Mouse (Mus musculus) kidney, embryonic 14.5 days (tissue): ENCODE results near the gene Siae. TPM values are rescaled to one million over a fixed set of nuclear protein-coding genes. Genes with fewer than 3 reads are reported as not detected.

Source experiments
- ATAC-seq: fragments of 200-750 bp; cut with Nextera tagmentation; 2 replicates; pipeline ENCODE4 v1.8.0; 2017; ENCODE audit warnings: moderate number of reproducible peaks, mild to moderate bottlenecking, moderate TSS enrichment, moderate library complexity; ENCODE audit not compliant: low FRiP score, low TSS enrichment
- H3K27ac ChIP-seq: fragments of 300-500 bp; sonication (generic); 2 replicates; pipeline ENCODE4 v1.5.1; 2014; ENCODE audit warnings: low read depth, mild to moderate bottlenecking, low read length, moderate library complexity, mixed read lengths
- H3K27me3 ChIP-seq: fragments of 300-500 bp; sonication (generic); 2 replicates; pipeline ENCODE4 v1.6.1; 2014; ENCODE audit warnings: mild to moderate bottlenecking, low read length; ENCODE audit not compliant: control insufficient read depth, insufficient read depth
- H3K36me3 ChIP-seq: fragments of 300-500 bp; sonication (generic); 2 replicates; pipeline ENCODE4 v1.6.1; 2014; ENCODE audit warnings: low read length, mixed read lengths; ENCODE audit not compliant: control insufficient read depth, insufficient read depth
- H3K4me1 ChIP-seq: fragments of 300-500 bp; sonication (generic); 2 replicates; pipeline ENCODE4 v1.6.1; 2014; ENCODE audit warnings: low read length, mixed read lengths; ENCODE audit not compliant: control insufficient read depth, insufficient read depth
- H3K4me2 ChIP-seq: fragments of 300-500 bp; sonication (generic); replicated peaks from 2 replicates; pipeline ENCODE4 v1.6.1; 2014; ENCODE audit warnings: low read depth, mild to moderate bottlenecking, low read length
- H3K4me3 ChIP-seq: fragments of 300-500 bp; sonication (generic); 2 replicates; pipeline ENCODE4 v1.5.1; 2014; ENCODE audit warnings: mild to moderate bottlenecking, low read length
- H3K9ac ChIP-seq: fragments of 300-500 bp; sonication (generic); 2 replicates; pipeline ENCODE4 v1.6.1; 2014; ENCODE audit warnings: low read depth, mild to moderate bottlenecking, low read length, moderate library complexity
- H3K9me3 ChIP-seq: fragments of 300-500 bp; sonication (generic); 2 replicates; pipeline ENCODE4 v1.6.1; 2016; ENCODE audit warnings: low read length; ENCODE audit not compliant: control insufficient read depth
- WGBS: fragments of 180-500 bp; shearing (Covaris S2); extraction: QIAGEN DNeasy Blood & Tissue Kit; methylation state at CpG from one replicate; pipeline ENCODE4 v1.1.7; 2014; 5-methylcytosine and 5-hydroxymethylcytosine counted together
- polyA plus RNA-seq: library from polyadenylated mRNA; unstranded; fragments of >200 nt; fragmentation: Nextera tagmentation; extraction: Ambion mirVana; gene quantifications from 2 replicates; pipeline ENCODE4 v1.2.1, GENCODE M21; 2014

The Siae gene
- polyA plus RNA-seq, 1 experiment from 2014 or later: 10.8 TPM

GRCm38 (mm10) chr9:37687941-37688303 lies 132.4 kb downstream of the Siae start:
- WGBS: 48% methylated on average over 3 of the region's 3 CpGs
- no peak overlapping the region for H3K4me3 ChIP-seq
- no peaks in the 10 kb centered on the region for H3K9me3 ChIP-seq
- H3K27ac ChIP-seq: no peak overlapping the region
- no peaks in the 10 kb centered on the region for H3K36me3 ChIP-seq
- no peak for ATAC-seq
- no peak overlapping the region for H3K4me2 ChIP-seq
- H3K27me3 ChIP-seq: no peaks in the 10 kb centered on the region
- no peak overlapping the region for H3K9ac ChIP-seq
- H3K4me1 ChIP-seq: no peaks in the 10 kb centered on the region

- H3K9me3 ChIP-seq: no peaks in the 10 kb centered on the region
- no peak overlapping the region for H3K4me3 ChIP-seq
- no peak overlapping the region for H3K4me2 ChIP-seq
- ATAC-seq: no peak
- no peaks in the 10 kb centered on the region for H3K36me3 ChIP-seq
- no peak overlapping the region for H3K9ac ChIP-seq
- H3K27ac ChIP-seq: no peak overlapping the region
- no peaks in the 10 kb centered on the region for H3K27me3 ChIP-seq
- 57% methylated on average over 5 of the region's 5 CpGs for WGBS
- H3K4me1 ChIP-seq: no peaks in the 10 kb centered on the region
These were observed 134.6 kb downstream of the Siae start for GRCm38 (mm10) chr9:37689970-37690686.

Other genes starting within 250 kb of the Siae start
- gene Ccdc15, start 207.3 kb upstream of the Siae start, polyA plus RNA-seq: 5.8 and 8.2 TPM in 2 replicates
- gene Hepacam, start 188.3 kb upstream of the Siae start, polyA plus RNA-seq: not detected in 2 replicates
- gene Robo4, start 153.8 kb upstream of the Siae start, polyA plus RNA-seq: 10.5 and 11.9 TPM in 2 replicates
- 0.09 and 0.11 TPM in 2 replicates for gene Robo3, start 122.5 kb upstream of the Siae start, polyA plus RNA-seq
- 28.5 and 33.2 TPM in 2 replicates for gene Msantd2, start 66.4 kb upstream of the Siae start, polyA plus RNA-seq
- gene Esam, start 27.6 kb upstream of the Siae start, polyA plus RNA-seq: 49.7 and 61.8 TPM in 2 replicates
- 1.1 and 1.3 TPM in 2 replicates for gene Vsig2, start 16.4 kb upstream of the Siae start, polyA plus RNA-seq
- 3.1 and 3.4 TPM in 2 replicates for gene Nrgn, start 2.8 kb upstream of the Siae start, polyA plus RNA-seq
- 6.7 and 8.0 TPM in 2 replicates for gene Spa17, start 58.0 kb downstream of the Siae start, polyA plus RNA-seq
- gene Tbrg1, start 101.6 kb downstream of the Siae start, polyA plus RNA-seq: 135 and 142 TPM in 2 replicates
- not detected in 2 replicates for gene Panx3, start 113.5 kb downstream of the Siae start, polyA plus RNA-seq
- not detected in 2 replicates for gene Olfr160, start 160.6 kb downstream of the Siae start, polyA plus RNA-seq
- not detected in 2 replicates for gene Olfr874, start 189.4 kb downstream of the Siae start, polyA plus RNA-seq
- not detected in 2 replicates for gene Olfr875, start 216.2 kb downstream of the Siae start, polyA plus RNA-seq
- gene Olfr876, start 247.3 kb downstream of the Siae start, polyA plus RNA-seq: not detected in 2 replicates